Mouse (Mus musculus) ES-Bruce4 (cell line): ENCODE measurements around the gene Calr. TPM values are rescaled to one million over a fixed set of nuclear protein-coding genes. Genes with fewer than 3 reads are reported as not detected.

ENCODE experiments used
- H3K27ac ChIP-seq: 2 replicates; pipeline ENCODE4 v1.5.1; 2012; ENCODE audit warnings: low read length, inconsistent platforms; ENCODE audit not compliant: insufficient read depth
- H3K27me3 ChIP-seq: 2 replicates; pipeline ENCODE4 v1.6.1; 2012; ENCODE audit warnings: mild to moderate bottlenecking, low read length, inconsistent platforms; ENCODE audit not compliant: control insufficient read depth, poor library complexity, insufficient read depth, severe bottlenecking
- H3K36me3 ChIP-seq: 2 replicates; pipeline ENCODE4 v1.6.1; 2012; ENCODE audit warnings: inconsistent platforms, mild to moderate bottlenecking, low read length, moderate library complexity; ENCODE audit not compliant: control insufficient read depth, poor library complexity, insufficient read depth, severe bottlenecking
- H3K4me1 ChIP-seq: one replicate; pipeline ENCODE4 v1.8.1; 2011; ENCODE audit warnings: low read length; ENCODE audit not compliant: control insufficient read depth, insufficient read depth
- H3K4me3 ChIP-seq: 2 replicates; pipeline ENCODE4 v1.5.1; 2011; ENCODE audit warnings: low read depth, mild to moderate bottlenecking, low read length
- H3K9ac ChIP-seq: 2 replicates; pipeline ENCODE4 v1.6.1; 2012; ENCODE audit warnings: low read depth, mild to moderate bottlenecking, inconsistent platforms; ENCODE audit not compliant: poor library complexity, severe bottlenecking
- H3K9me3 ChIP-seq: replicated peaks from 2 replicates; pipeline ENCODE4 v1.6.1; 2012; ENCODE audit warnings: mild to moderate bottlenecking, low read length, inconsistent platforms; ENCODE audit not compliant: control insufficient read depth, poor library complexity, insufficient read depth, severe bottlenecking
- CTCF ChIP-seq: IDR thresholded peaks from one replicate; pipeline ENCODE4 v1.8.1; 2011; ENCODE audit warnings: low read depth, low read length
- EP300 ChIP-seq: IDR thresholded peaks from 2 replicates; pipeline ENCODE4 v1.6.1; 2011; ENCODE audit warnings: low read depth, low read length; ENCODE audit not compliant: insufficient read depth
- POLR2A ChIP-seq: IDR thresholded peaks from one replicate; pipeline ENCODE4 v1.8.1; 2011; ENCODE audit warnings: low read length; ENCODE audit not compliant: insufficient read depth
- polyA plus RNA-seq: library from polyadenylated mRNA; stranded (reverse); fragments of >200 nt; gene quantifications from 2 replicates; pipeline ENCODE4 v1.2.4, GENCODE M21; 2011; ENCODE audit warnings: low read depth; ENCODE audit not compliant: missing spikeins, insufficient read depth, insufficient read length

Calr gene
- 507 and 546 TPM in 2 replicates for polyA plus RNA-seq

- Histone ChIP-seq H3K27ac (peak within 1 kb of the TSS; percentile 94), H3K4me3 (peak within 1 kb of the TSS; percentile 88), H3K36me3 (peaks cover 34% of the 10 kb centered on the region), H3K9ac (peak within 1 kb of the TSS; percentile 95), H3K27me3 (no peaks in the 10 kb centered on the region), H3K9me3 (no peaks in the 10 kb centered on the region), H3K4me1 (no peaks in the 10 kb centered on the region)
- TF ChIP-seq EP300 (0 out of 2 replicates have a peak, but pooled peaks have one; percentile 67), POLR2A (peak; percentile 97), CTCF (no peak)
These were observed at the start of gene Calr for GRCm38 (mm10) chr8:84846722-84847572. Gene Calr, minus strand, starts transcription at chr8:84846934.

GRCm38 (mm10) chr8:84895963-84896362, 49.2 kb upstream of the Calr start:
- no peak overlapping the region for H3K4me3 ChIP-seq
- peaks cover 10% of the 10 kb centered on the region for H3K36me3 ChIP-seq
- TF ChIP-seq CTCF: no peak
- no peaks in the 10 kb centered on the region for H3K9me3 ChIP-seq
- no peak overlapping the region for H3K9ac ChIP-seq
- H3K27me3 ChIP-seq: no peaks in the 10 kb centered on the region
- H3K27ac ChIP-seq: no peak overlapping the region
- no peaks in the 10 kb centered on the region for H3K4me1 ChIP-seq

- H3K36me3 ChIP-seq: peaks cover 24% of the 10 kb centered on the region
- no peaks in the 10 kb centered on the region for H3K27me3 ChIP-seq
- peak within 1 kb of the TSS; percentile 62 for H3K27ac ChIP-seq
- peak within 1 kb of the TSS; percentile 77 for H3K4me3 ChIP-seq
- no peak for TF ChIP-seq CTCF
- peak; percentile 63 for TF ChIP-seq POLR2A
- H3K9ac ChIP-seq: peak within 1 kb of the TSS; percentile 76
- H3K9me3 ChIP-seq: no peaks in the 10 kb centered on the region
- no peaks in the 10 kb centered on the region for H3K4me1 ChIP-seq
These were observed 47.0 kb upstream of the Calr start, which contains the start of gene Gcdh for GRCm38 (mm10) chr8:84893709-84894134. Gene Gcdh, minus strand, starts transcription at chr8:84893921.

GRCm38 (mm10) chr8:84892993-84893708, 46.4 kb upstream of the Calr start:
- TF ChIP-seq POLR2A: no peak
- no peak for TF ChIP-seq CTCF
- no peak for TF ChIP-seq EP300
- Histone ChIP-seq H3K27me3 (no peaks in the 10 kb centered on the region), H3K9ac (peak overlapping the region; percentile 76), H3K4me1 (no peaks in the 10 kb centered on the region), H3K27ac (peak overlapping the region; percentile 62), H3K4me3 (peak overlapping the region; percentile 77), H3K9me3 (no peaks in the 10 kb centered on the region), H3K36me3 (peaks cover 30% of the 10 kb centered on the region)

- Histone ChIP-seq H3K4me3 (no peak overlapping the region), H3K27ac (no peak overlapping the region), H3K27me3 (no peaks in the 10 kb centered on the region), H3K9ac (no peak overlapping the region), H3K36me3 (peaks cover 67% of the 10 kb centered on the region), H3K4me1 (no peaks in the 10 kb centered on the region), H3K9me3 (no peaks in the 10 kb centered on the region)
- TF ChIP-seq EP300: no peak
- no peak for TF ChIP-seq CTCF
- no peak for TF ChIP-seq POLR2A
These were observed 42.4 kb upstream of the Calr start for GRCm38 (mm10) chr8:84889141-84889540.

- Histone ChIP-seq H3K27ac (no peak overlapping the region), H3K36me3 (peaks cover 74% of the 10 kb centered on the region), H3K27me3 (no peaks in the 10 kb centered on the region), H3K4me3 (no peak overlapping the region), H3K9ac (no peak overlapping the region), H3K4me1 (no peaks in the 10 kb centered on the region), H3K9me3 (no peaks in the 10 kb centered on the region)
- TF ChIP-seq EP300 (no peak), POLR2A (no peak), CTCF (no peak)
These were observed 41.5 kb upstream of the Calr start for GRCm38 (mm10) chr8:84888280-84888679.
